Mouse (Mus musculus) c-Kit-positive CD71-positive TER-119-negative erythroid progenitor cells, embryonic 14.5 days (primary cell): Measurements from ENCODE around the gene Fto.

Experiments
- DNase-seq: peaks from one replicate; pipeline ENCODE4 v3.0.0-alpha.2; 2013; ENCODE audit warnings: low read depth

Fto gene

GRCm38 (mm10) chr8:91563326-91563725 lies 250.0 kb downstream of the Fto start:
- DNase-seq, result no peak

GRCm38 (mm10) chr8:91565869-91566502 lies 252.7 kb downstream of the Fto start:
- no peak for DNase-seq

- no peak for DNase-seq
Measured at GRCm38 (mm10) chr8:91566503-91566869, 253.2 kb downstream of the Fto start.

- DNase-seq, result no peak
Measured at GRCm38 (mm10) chr8:91569874-91570273, 256.5 kb downstream of the Fto start.

- no peak for DNase-seq
Measured at GRCm38 (mm10) chr8:91570809-91571208, 257.5 kb downstream of the Fto start.

GRCm38 (mm10) chr8:91571978-91572377 lies 258.7 kb downstream of the Fto start:
- DNase-seq, result no peak

GRCm38 (mm10) chr8:91572630-91573029 lies 259.3 kb downstream of the Fto start:
- no peak for DNase-seq

GRCm38 (mm10) chr8:91575576-91575975 lies 262.3 kb downstream of the Fto start:
- no peak for DNase-seq

- DNase-seq, result no peak
Measured at GRCm38 (mm10) chr8:91576086-91576917, 263.0 kb downstream of the Fto start.

- DNase-seq, result no peak
Measured at GRCm38 (mm10) chr8:91576918-91577241, 263.6 kb downstream of the Fto start.

GRCm38 (mm10) chr8:91577605-91578004 lies 264.3 kb downstream of the Fto start:
- DNase-seq, result no peak

- DNase-seq, result no peak
Measured at GRCm38 (mm10) chr8:91584620-91585415, 271.5 kb downstream of the Fto start.

- DNase-seq, result no peak
Measured at GRCm38 (mm10) chr8:91592436-91593105, 279.2 kb downstream of the Fto start.

- DNase-seq, result no peak
Measured at GRCm38 (mm10) chr8:91593202-91593781, 280.0 kb downstream of the Fto start.

GRCm38 (mm10) chr8:91599349-91599837 lies 286.1 kb downstream of the Fto start:
- DNase-seq, result no peak

- no peak for DNase-seq
Measured at GRCm38 (mm10) chr8:91603751-91604150, 290.4 kb downstream of the Fto start.

GRCm38 (mm10) chr8:91605901-91606300 lies 292.6 kb downstream of the Fto start:
- DNase-seq, result no peak

GRCm38 (mm10) chr8:91607091-91607490 lies 293.8 kb downstream of the Fto start:
- DNase-seq, result no peak

- no peak for DNase-seq
Measured at GRCm38 (mm10) chr8:91611191-91611590, 297.9 kb downstream of the Fto start.

GRCm38 (mm10) chr8:91611723-91612362 lies 298.5 kb downstream of the Fto start:
- DNase-seq, result no peak

GRCm38 (mm10) chr8:91612387-91613130 lies 299.2 kb downstream of the Fto start:
- no peak for DNase-seq
